Mouse (Mus musculus): ENCODE results near the gene Pdzk1.

The Pdzk1 gene

GRCm38 (mm10) chr3:96836414-96836813, 7.3 kb downstream of the Pdzk1 start:
- DNase-seq (ENCODE audit: low spot score): no peak

GRCm38 (mm10) chr3:96838996-96839645, 10.0 kb downstream of the Pdzk1 start:
- no peak for DNase-seq (ENCODE audit: low spot score)

- no peak for DNase-seq (ENCODE audit: low spot score)
Measured at GRCm38 (mm10) chr3:96845191-96845590, 16.1 kb downstream of the Pdzk1 start.

- peak; percentile 42 for DNase-seq (ENCODE audit: low spot score)
Measured at GRCm38 (mm10) chr3:96845806-96846205, 16.7 kb downstream of the Pdzk1 start.

GRCm38 (mm10) chr3:96846985-96847384, 17.9 kb downstream of the Pdzk1 start:
- peak; percentile 31 for DNase-seq (ENCODE audit: low spot score)

- DNase-seq (ENCODE audit: low spot score): peak; percentile 35
Measured at GRCm38 (mm10) chr3:96847661-96848060, 18.6 kb downstream of the Pdzk1 start.

GRCm38 (mm10) chr3:96848470-96848869, 19.4 kb downstream of the Pdzk1 start:
- peak; percentile 32 for DNase-seq (ENCODE audit: low spot score)

- peak; percentile 23 for DNase-seq (ENCODE audit: low spot score)
Measured at GRCm38 (mm10) chr3:96849168-96849727, 20.2 kb downstream of the Pdzk1 start.

- no peak for DNase-seq (ENCODE audit: low spot score)
Measured at GRCm38 (mm10) chr3:96852561-96852960, 23.5 kb downstream of the Pdzk1 start.

GRCm38 (mm10) chr3:96854376-96854775, 25.3 kb downstream of the Pdzk1 start:
- peak; percentile 30 for DNase-seq (ENCODE audit: low spot score)

- DNase-seq (ENCODE audit: low spot score): peak; percentile 36
Measured at GRCm38 (mm10) chr3:96855833-96856232, 26.7 kb downstream of the Pdzk1 start.

- DNase-seq (ENCODE audit: low spot score): peak; percentile 31
Measured at GRCm38 (mm10) chr3:96860498-96860897, 31.4 kb downstream of the Pdzk1 start.

- DNase-seq (ENCODE audit: low spot score): peak; percentile 26
Measured at GRCm38 (mm10) chr3:96867863-96868262, 38.8 kb downstream of the Pdzk1 start.

GRCm38 (mm10) chr3:96868566-96868965, 39.5 kb downstream of the Pdzk1 start:
- DNase-seq (ENCODE audit: low spot score): no peak

GRCm38 (mm10) chr3:96869091-96869490, 40.0 kb downstream of the Pdzk1 start:
- DNase-seq (ENCODE audit: low spot score): peak; percentile 31

- DNase-seq (ENCODE audit: low spot score): no peak
Measured at GRCm38 (mm10) chr3:96870270-96870669, 41.2 kb downstream of the Pdzk1 start.

- DNase-seq (ENCODE audit: low spot score): peak; percentile 23
Measured at GRCm38 (mm10) chr3:96871070-96871469, 42.0 kb downstream of the Pdzk1 start.

GRCm38 (mm10) chr3:96872501-96872900, 43.4 kb downstream of the Pdzk1 start:
- peak; percentile 27 for DNase-seq (ENCODE audit: low spot score)

- no peak for DNase-seq (ENCODE audit: low spot score)
Measured at GRCm38 (mm10) chr3:96874808-96875571, 45.9 kb downstream of the Pdzk1 start.

- DNase-seq (ENCODE audit: low spot score): no peak
Measured at GRCm38 (mm10) chr3:96879536-96879935, 50.5 kb downstream of the Pdzk1 start.

- DNase-seq (ENCODE audit: low spot score): no peak
Measured at GRCm38 (mm10) chr3:96880385-96880784, 51.3 kb downstream of the Pdzk1 start.

- no peak for DNase-seq (ENCODE audit: low spot score)
Measured at GRCm38 (mm10) chr3:96881557-96881956, 52.5 kb downstream of the Pdzk1 start.

All from testis, postnatal 10 days (tissue).